Mouse (Mus musculus) G1E (cell line): ENCODE data around the gene Srebf2.

Experiments used
- CTCF ChIP-seq: IDR thresholded peaks from 2 replicates; pipeline ENCODE4 v1.5.1; 2012; ENCODE audit warnings: low read depth, low read length, inconsistent platforms, mixed read lengths
- GATA1 ChIP-seq: IDR thresholded peaks from 2 replicates; pipeline ENCODE4 v1.6.1; 2012; ENCODE audit warnings: borderline replicate concordance, low read length, inconsistent platforms, mixed read lengths

DNA sequence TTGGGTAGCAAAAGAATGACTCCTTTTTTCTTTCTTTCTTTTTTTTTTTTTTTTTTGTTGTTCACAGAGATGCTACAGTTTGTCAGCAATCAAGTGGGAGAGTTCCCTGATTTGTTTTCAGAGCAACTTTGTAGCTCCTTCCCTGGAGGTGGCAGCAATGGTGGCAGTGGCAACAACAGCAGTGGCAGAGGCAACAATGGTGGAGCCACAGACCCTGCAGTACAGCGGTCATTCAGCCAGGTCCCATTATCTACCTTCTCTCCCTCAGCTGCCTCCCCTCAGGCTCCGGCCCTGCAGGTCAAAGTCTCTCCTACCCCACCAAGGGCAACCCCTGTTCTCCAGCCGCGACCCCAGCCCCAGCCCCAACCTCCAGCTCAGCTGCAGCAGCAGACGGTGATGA is 22.7 kb downstream of the Srebf2 start:
- TF ChIP-seq CTCF (no peak), GATA1 (no peak)
